Mouse (Mus musculus) limb, embryonic 12.5 days (tissue): ENCODE results near the gene Tmem200b. TPM values are rescaled to one million over a fixed set of nuclear protein-coding genes. Genes with fewer than 3 reads are reported as not detected.

ENCODE experiments used
- ATAC-seq: fragments of 200-750 bp; cut with Nextera tagmentation; 2 replicates; pipeline ENCODE4 v1.8.0; 2017; ENCODE audit warnings: low read depth, moderate TSS enrichment; ENCODE audit not compliant: insufficient number of reproducible peaks, insufficient read depth, low FRiP score, low TSS enrichment
- H3K27ac ChIP-seq: fragments of 300-500 bp; sonication (generic); 2 replicates; pipeline ENCODE4 v1.5.1; 2016; ENCODE audit warnings: mild to moderate bottlenecking, moderate library complexity
- H3K27me3 ChIP-seq: fragments of 300-500 bp; sonication (generic); 2 replicates; pipeline ENCODE4 v1.6.1; 2016; ENCODE audit warnings: mild to moderate bottlenecking, moderate library complexity
- H3K36me3 ChIP-seq: fragments of 300-500 bp; sonication (generic); 2 replicates; pipeline ENCODE4 v1.6.1; 2016; ENCODE audit warnings: mild to moderate bottlenecking, moderate library complexity
- H3K4me1 ChIP-seq: fragments of 300-500 bp; sonication (generic); replicated peaks from 2 replicates; pipeline ENCODE4 v1.6.1; 2016
- H3K4me2 ChIP-seq: fragments of 300-500 bp; sonication (generic); 2 replicates; pipeline ENCODE4 v1.6.1; 2016; ENCODE audit warnings: mild to moderate bottlenecking, moderate library complexity
- H3K4me3 ChIP-seq: fragments of 300-500 bp; sonication (generic); replicated peaks from 2 replicates; pipeline ENCODE4 v1.5.1; 2016; ENCODE audit warnings: mild to moderate bottlenecking
- H3K9ac ChIP-seq: fragments of 300-500 bp; sonication (generic); replicated peaks from 2 replicates; pipeline ENCODE4 v1.6.1; 2016; ENCODE audit warnings: mild to moderate bottlenecking, moderate library complexity
- H3K9me3 ChIP-seq: fragments of 300-500 bp; sonication (generic); 2 replicates; pipeline ENCODE4 v1.6.1; 2016; ENCODE audit warnings: mild to moderate bottlenecking, moderate library complexity
- WGBS: fragments of 180-500 bp; shearing (Covaris S2); methylation state at CpG from one replicate; pipeline ENCODE4 v1.1.7; 2016; 5-methylcytosine and 5-hydroxymethylcytosine counted together
- polyA plus RNA-seq: library from polyadenylated mRNA; unstranded; fragments of >200 nt; fragmentation: Nextera tagmentation; extraction: Ambion mirVana; gene quantifications from 2 replicates; pipeline ENCODE4 v1.2.1, GENCODE M21; 2016

Gene Tmem200b
- polyA plus RNA-seq, 1 experiment from 2014 or later, result 2.2 TPM

DNA sequence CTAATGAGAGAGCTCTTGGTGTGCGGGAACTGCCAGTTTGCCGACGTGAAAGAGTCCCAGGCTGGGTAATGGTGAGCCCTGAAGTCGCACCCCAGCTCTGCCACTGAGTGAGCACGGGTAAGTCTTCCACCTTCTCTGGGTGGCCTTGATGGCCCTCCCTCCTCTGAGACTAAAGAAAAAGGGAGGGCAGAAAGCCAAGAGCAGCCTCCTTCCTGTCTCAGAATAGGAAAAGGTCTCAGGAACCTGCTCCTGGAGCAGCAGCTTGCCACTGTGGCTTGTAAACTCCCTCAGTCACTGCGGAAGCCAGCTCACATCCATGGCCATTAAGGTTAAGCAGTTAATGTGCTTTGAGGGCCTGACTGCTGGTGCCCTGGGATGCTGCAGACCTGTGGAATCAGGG is 36.2 kb upstream of the Tmem200b start:
- Histone ChIP-seq H3K9me3 (no peaks in the 10 kb centered on the region), H3K36me3 (peaks cover 38% of the 10 kb centered on the region), H3K4me3 (no peak overlapping the region), H3K27ac (no peak overlapping the region), H3K9ac (no peak overlapping the region), H3K27me3 (no peaks in the 10 kb centered on the region), H3K4me1 (peaks cover 24% of the 10 kb centered on the region), H3K4me2 (no peak overlapping the region)
- ATAC-seq, result no peak
- 77% methylated on average over 6 of the region's 6 CpGs for WGBS

DNA sequence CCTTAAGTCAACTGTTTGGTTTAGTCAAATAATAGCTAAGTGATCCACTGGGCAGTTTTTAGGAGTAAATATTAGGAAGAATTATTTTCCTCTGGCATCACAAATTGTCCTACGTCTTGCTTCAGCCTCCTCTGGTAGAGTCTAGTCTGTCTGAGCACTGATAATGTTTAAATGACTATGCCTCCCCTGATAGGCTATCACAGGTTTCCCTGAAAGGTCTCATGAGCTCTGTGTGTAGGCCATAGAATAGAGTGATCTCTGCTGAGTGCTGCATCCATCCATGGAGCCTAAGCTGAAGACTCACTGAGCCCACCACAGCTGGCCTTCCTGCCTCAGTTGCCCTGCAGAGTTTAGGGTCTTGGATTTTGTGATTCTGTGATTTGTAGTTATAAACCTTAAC is 33.0 kb upstream of the Tmem200b start:
- no peak overlapping the region for H3K4me2 ChIP-seq
- peaks cover 63% of the 10 kb centered on the region for H3K36me3 ChIP-seq
- no peaks in the 10 kb centered on the region for H3K27me3 ChIP-seq
- H3K27ac ChIP-seq, result no peak overlapping the region
- ATAC-seq, result no peak
- peaks cover 15% of the 10 kb centered on the region; the same call in 1 of the 2 replicates for H3K4me1 ChIP-seq
- 74% methylated on average over 1 of the region's 1 CpGs for WGBS
- H3K9me3 ChIP-seq, result no peaks in the 10 kb centered on the region
- no peak overlapping the region for H3K9ac ChIP-seq
- no peak overlapping the region for H3K4me3 ChIP-seq

DNA sequence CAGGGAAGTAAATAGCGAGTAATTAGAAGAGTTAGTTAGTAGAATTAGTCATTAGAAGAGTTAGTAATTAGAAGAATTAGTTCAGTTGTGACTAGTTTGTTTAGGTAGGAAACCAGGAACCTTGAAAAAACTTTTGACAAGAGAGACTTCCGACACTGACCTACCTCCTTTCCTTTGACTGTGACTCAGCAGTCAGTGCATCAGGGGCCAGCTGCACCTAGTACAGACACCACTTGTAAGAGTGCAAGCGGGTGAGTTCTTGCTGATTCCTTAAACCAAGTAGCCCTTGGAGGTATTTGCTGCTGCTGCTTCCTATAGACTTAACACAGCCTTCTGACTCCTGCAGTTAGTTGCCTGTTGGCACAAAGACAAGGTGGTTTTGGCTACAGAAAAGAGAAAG is 30.9 kb upstream of the Tmem200b start:
- WGBS, result 82% methylated on average over 3 of the region's 3 CpGs
- Histone ChIP-seq H3K9ac (no peak overlapping the region), H3K27me3 (no peaks in the 10 kb centered on the region), H3K4me3 (no peak overlapping the region), H3K27ac (no peak overlapping the region), H3K36me3 (peaks cover 65% of the 10 kb centered on the region), H3K4me2 (no peak overlapping the region), H3K4me1 (peaks cover 11% of the 10 kb centered on the region; the same call in 1 of the 2 replicates), H3K9me3 (no peaks in the 10 kb centered on the region)
- ATAC-seq, result no peak

DNA sequence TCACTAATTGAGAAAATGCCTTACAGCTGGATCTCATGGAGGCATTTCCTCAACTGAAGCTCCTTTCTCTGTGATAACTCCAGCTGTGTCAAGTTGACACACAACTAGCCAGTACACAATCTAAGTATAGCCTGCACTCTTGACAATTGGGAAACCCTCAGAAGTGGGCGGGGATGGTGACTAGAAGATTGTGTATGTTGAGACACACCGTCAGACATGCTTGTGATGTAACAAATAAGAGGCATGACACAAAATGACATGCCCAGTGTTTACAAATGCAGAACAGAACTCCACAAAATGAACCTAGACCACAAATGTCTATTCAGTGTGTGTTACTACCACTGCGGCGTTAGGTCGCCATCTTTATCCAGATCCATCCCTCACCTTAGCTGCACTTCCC is 24.5 kb upstream of the Tmem200b start:
- Histone ChIP-seq H3K9ac (no peak overlapping the region), H3K4me1 (no peaks in the 10 kb centered on the region), H3K36me3 (peaks cover 84% of the 10 kb centered on the region), H3K27me3 (no peaks in the 10 kb centered on the region), H3K27ac (no peak overlapping the region), H3K4me2 (no peak overlapping the region), H3K9me3 (no peaks in the 10 kb centered on the region), H3K4me3 (no peak overlapping the region)
- WGBS, result 92% methylated on average over 5 of the region's 5 CpGs
- no peak for ATAC-seq

DNA sequence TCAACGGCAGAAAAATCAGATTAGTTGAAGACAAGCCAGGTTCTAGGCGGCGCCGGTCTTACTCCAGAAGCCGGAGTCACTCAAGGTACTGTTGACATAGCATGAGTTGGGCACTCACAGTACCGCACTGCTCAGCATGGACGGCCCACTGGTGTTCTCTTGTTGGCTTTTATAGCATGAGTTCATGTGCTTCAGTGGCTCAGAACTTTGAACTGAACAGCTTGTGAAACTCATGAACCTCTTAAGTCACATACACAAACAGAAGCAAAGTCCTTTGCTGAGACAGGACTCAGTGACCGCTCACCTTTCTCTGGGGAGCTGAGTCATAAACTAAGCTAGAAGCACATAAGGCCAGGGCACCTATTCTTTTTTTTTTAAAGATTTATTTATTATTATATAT is 23.8 kb upstream of the Tmem200b start:
- no peaks in the 10 kb centered on the region for H3K4me1 ChIP-seq
- H3K27ac ChIP-seq, result no peak overlapping the region
- H3K9ac ChIP-seq, result no peak overlapping the region
- H3K9me3 ChIP-seq, result no peaks in the 10 kb centered on the region
- H3K4me3 ChIP-seq, result no peak overlapping the region
- 97% methylated on average over 8 of the region's 8 CpGs for WGBS
- H3K27me3 ChIP-seq, result no peaks in the 10 kb centered on the region
- H3K4me2 ChIP-seq, result no peak overlapping the region
- ATAC-seq, result no peak
- peaks cover 84% of the 10 kb centered on the region for H3K36me3 ChIP-seq

DNA sequence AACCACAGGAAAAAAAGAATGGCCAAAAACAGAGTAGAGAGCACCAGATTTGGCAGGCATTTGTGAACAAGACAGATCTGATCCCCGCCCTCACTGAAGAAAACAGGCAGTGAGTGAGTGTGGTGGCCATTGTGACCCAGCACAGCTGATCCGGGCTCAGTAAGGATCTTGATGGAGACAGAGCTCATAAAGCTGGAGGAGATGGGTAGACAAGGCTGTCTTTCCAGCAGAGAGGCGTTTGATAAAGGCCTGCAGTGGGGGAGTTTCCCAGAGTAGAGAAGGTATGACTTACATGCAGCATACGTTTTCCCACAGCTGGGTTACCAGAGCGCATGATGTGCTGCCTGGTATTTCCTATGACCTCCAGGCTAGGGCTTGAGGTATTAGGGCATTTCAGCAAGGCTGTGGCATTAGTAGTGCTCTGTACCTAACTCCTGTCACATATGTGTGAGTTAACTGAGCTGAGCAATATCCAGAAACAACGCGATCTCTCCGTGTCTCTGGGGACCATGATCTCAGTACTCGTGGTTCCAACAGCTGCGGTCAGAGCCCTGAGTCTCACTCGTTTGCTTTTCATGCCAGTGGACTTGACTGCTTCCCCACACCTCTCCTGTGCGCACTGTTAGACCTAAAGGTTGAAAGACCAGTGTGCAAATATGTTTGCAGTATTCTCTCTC is 22.9 kb upstream of the Tmem200b start:
- no peak overlapping the region for H3K9ac ChIP-seq
- H3K4me3 ChIP-seq, result no peak overlapping the region
- no peak for ATAC-seq
- no peak overlapping the region for H3K27ac ChIP-seq
- 89% methylated on average over 12 of the region's 12 CpGs for WGBS
- H3K9me3 ChIP-seq, result no peaks in the 10 kb centered on the region
- peaks cover 79% of the 10 kb centered on the region for H3K36me3 ChIP-seq
- no peak overlapping the region for H3K4me2 ChIP-seq
- H3K4me1 ChIP-seq, result no peaks in the 10 kb centered on the region
- no peaks in the 10 kb centered on the region for H3K27me3 ChIP-seq

DNA sequence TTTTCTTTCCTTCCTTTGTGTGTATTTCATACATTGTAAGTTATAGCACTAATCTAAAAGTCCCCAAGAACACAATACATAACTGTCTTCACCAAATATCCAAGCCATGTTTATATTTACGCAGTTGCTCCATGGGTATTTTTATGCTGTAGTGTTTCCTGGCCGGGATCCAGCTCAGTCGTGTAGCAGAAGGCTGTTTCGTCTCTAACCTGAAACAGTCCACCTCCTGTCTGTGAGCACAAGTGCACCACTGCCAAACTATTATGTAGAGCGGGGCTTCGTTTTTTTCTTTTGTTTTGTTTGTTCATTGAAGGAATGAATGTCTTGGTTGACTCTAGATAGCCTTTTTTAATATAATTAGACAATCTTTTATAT is 22.4 kb upstream of the Tmem200b start:
- H3K4me3 ChIP-seq, result no peak overlapping the region
- no peak overlapping the region for H3K9ac ChIP-seq
- no peak overlapping the region for H3K27ac ChIP-seq
- WGBS, result 88% methylated on average over 6 of the region's 6 CpGs
- no peak for ATAC-seq
- H3K36me3 ChIP-seq, result peaks cover 79% of the 10 kb centered on the region
- H3K4me2 ChIP-seq, result no peak overlapping the region
- no peaks in the 10 kb centered on the region for H3K27me3 ChIP-seq
- H3K9me3 ChIP-seq, result no peaks in the 10 kb centered on the region
- no peaks in the 10 kb centered on the region for H3K4me1 ChIP-seq

DNA sequence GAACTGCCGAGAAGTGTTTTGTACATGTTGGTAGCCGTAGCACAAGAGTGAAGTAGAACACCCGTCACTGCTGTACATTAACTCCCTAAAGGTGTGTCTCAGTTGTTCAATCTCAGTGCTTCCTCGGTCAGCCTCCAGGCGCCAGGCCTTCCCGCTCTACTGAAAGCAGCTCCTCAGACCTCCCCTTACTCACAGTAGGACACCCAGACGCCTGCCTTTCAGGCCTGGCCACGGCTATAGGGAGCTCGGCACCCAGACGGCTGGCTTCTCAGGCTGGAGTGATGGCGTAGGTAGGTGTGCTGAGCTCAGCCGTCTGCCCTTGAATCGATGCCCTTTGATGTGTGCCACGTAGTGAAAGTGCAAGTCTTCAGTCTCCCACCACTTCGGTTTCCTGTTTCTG is 20.5 kb upstream of the Tmem200b start:
- no peaks in the 10 kb centered on the region for H3K9me3 ChIP-seq
- no peak overlapping the region for H3K4me2 ChIP-seq
- H3K27ac ChIP-seq, result no peak overlapping the region
- H3K4me1 ChIP-seq, result no peaks in the 10 kb centered on the region
- no peak overlapping the region for H3K9ac ChIP-seq
- 90% methylated on average over 15 of the region's 15 CpGs for WGBS
- no peak overlapping the region for H3K4me3 ChIP-seq
- H3K27me3 ChIP-seq, result no peaks in the 10 kb centered on the region
- H3K36me3 ChIP-seq, result peaks cover 86% of the 10 kb centered on the region
- ATAC-seq, result no peak

DNA sequence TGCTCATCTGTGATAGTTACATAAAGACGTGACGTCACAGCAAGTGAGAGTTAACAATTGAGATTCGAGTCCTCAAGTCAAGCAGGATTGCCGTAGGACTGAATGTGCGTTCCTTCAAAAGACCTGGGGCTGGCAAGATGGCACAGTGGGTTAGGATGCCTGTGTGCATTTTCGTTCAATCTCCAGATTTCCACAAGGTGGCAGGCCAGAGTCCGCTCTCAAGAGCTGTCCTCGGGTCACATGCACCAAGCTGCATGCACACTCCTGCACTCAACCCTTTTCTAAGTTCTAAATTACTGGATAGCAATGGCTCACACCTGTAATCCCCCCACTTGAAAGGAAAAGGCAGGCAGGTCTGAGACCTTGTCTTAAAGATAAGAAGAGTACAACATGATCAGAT is 17.1 kb upstream of the Tmem200b start:
- no peak for ATAC-seq
- 58% methylated on average over 8 of the region's 8 CpGs for WGBS
- Histone ChIP-seq H3K36me3 (peaks cover 63% of the 10 kb centered on the region), H3K4me1 (peaks cover 2% of the 10 kb centered on the region; the same call in 1 of the 2 replicates), H3K9me3 (peaks cover 8% of the 10 kb centered on the region; the same call in 1 of the 2 replicates), H3K27ac (no peak overlapping the region), H3K4me2 (no peak overlapping the region), H3K27me3 (no peaks in the 10 kb centered on the region), H3K9ac (no peak overlapping the region), H3K4me3 (no peak overlapping the region)

DNA sequence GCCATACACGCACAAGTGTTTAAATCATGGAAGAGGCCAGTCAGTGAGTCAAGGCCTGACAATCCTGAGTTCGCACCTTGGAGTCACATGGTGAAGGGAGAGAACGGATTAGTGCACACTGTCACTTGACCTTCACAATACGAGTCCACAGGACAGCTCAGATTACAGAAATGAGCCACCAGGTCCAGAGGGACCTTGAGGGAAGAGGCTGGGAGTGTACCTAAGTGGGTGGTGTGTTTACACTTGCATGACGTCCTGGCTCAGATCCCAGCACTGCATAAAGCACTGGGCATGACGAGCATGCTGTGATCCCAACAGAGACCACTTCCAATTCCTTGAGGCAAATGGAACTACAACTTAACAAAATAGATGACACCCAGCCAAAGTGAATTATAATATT is 15.1 kb upstream of the Tmem200b start:
- H3K4me2 ChIP-seq, result no peak overlapping the region
- H3K4me3 ChIP-seq, result no peak overlapping the region
- peaks cover 22% of the 10 kb centered on the region for H3K4me1 ChIP-seq
- peaks cover 8% of the 10 kb centered on the region; the same call in 1 of the 2 replicates for H3K9me3 ChIP-seq
- WGBS, result 74% methylated on average over 6 of the region's 6 CpGs
- H3K27ac ChIP-seq, result no peak overlapping the region
- no peaks in the 10 kb centered on the region for H3K27me3 ChIP-seq
- ATAC-seq, result no peak
- no peak overlapping the region for H3K9ac ChIP-seq
- peaks cover 44% of the 10 kb centered on the region for H3K36me3 ChIP-seq

DNA sequence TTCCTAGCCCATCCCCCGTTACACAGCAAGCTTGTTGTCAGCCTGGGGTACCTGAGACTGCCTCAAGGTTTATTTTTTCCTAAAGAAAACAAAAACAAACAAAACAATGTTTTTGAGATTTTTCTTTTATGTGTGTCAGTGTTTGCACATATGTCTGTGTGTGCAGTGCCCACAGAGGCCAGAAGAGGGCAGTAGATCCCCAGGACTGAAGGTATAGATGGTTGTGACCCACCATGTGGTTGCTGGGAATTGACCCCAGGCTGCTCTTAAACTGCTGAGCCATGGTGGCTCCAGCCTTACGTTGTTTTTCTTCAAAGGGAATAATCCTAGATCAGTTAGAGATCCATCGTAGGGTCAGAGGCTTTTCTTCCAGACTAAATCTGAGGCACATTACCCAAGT is 13.7 kb upstream of the Tmem200b start:
- 87% methylated on average over 3 of the region's 3 CpGs for WGBS
- Histone ChIP-seq H3K4me1 (peaks cover 28% of the 10 kb centered on the region), H3K4me2 (no peak overlapping the region), H3K27ac (no peak overlapping the region), H3K27me3 (peaks cover 8% of the 10 kb centered on the region), H3K36me3 (peaks cover 31% of the 10 kb centered on the region), H3K9ac (no peak overlapping the region), H3K4me3 (no peak overlapping the region), H3K9me3 (peaks cover 8% of the 10 kb centered on the region; the same call in 1 of the 2 replicates)
- no peak for ATAC-seq
